Mouse (Mus musculus) CD4-positive, CD25-positive, alpha-beta regulatory T cell, adult 4 months (primary cell): ENCODE measurements around the gene Hip1. TPM values are rescaled to one million over a fixed set of nuclear protein-coding genes. Genes with fewer than 3 reads are reported as not detected.

Experiments
- ATAC-seq: one replicate; pipeline ENCODE4 v1.8.0; 2017
- polyA plus RNA-seq, 2 experiments: library from polyadenylated mRNA; unstranded; fragments of 100-300 nt; shearing (Covaris generic); gene quantifications; one replicate each; pipeline ENCODE4 v1.2.1; 2017

Gene Hip1
- polyA plus RNA-seq, 2 experiments from 2014 or later: 5.4 to 7.4 TPM

DNA sequence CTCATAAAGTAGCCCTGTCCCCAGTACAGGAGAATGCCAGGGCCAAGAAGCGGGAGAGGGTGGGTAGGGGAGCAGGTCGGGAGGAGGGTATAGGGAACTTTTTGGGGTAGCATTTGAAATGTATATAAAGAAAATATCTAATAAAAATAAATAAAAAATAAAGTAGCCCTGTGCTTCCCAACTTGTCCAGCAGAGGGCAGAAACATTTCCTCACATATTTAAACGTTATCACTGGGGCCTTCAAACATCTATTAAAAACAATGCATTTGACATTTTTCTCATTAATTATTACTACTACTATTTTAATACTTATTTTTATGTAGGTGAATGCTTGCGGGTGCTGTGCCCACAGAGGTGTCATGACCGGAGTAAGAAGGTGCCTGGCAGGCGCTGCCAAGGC, 177.1 kb downstream of the Hip1 start:
- no peak for ATAC-seq

DNA sequence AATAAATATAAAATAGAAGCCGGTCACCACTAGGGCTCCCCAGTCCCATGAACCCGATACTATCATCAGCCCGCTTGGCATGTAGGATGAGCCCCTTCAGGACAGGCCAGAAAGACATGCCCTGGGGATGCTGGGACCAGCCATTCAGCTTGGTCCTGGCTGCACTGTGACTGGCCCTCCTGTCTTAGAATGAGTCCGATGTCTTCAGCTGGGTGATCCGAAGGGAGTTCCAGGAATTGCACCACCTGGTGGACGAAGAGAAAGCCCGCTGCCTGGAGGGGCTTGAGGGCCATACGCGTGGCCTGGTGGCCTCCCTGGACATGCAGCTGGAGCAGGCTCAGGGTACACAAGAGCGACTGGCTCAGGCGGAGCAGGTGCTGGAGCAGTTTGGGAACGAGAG, 181.4 kb downstream of the Hip1 start:
- ATAC-seq: no peak

- ATAC-seq: no peak
These were observed 182.3 kb downstream of the Hip1 start for GRCm38 (mm10) chr5:135362572-135362971.

DNA sequence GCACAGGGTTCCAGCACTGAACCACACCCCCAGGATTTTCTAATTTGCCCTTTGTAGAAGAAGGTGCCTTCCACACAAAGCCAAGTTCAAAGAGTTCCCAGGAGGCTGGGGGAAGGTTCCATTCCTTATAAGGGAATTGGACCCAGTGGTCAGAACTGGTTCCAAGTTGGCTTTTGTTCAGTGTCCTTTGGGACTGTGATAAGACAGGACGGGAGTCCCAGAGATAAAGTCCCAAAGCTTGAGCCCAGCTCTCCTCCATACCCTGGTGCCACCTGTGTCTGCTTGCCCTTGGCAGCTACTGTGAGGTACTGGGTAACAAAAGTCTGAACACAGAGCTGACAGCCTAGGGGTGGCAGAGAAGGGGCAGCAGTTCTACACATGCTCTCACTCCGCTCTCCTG, 185.1 kb downstream of the Hip1 start:
- no peak for ATAC-seq

DNA sequence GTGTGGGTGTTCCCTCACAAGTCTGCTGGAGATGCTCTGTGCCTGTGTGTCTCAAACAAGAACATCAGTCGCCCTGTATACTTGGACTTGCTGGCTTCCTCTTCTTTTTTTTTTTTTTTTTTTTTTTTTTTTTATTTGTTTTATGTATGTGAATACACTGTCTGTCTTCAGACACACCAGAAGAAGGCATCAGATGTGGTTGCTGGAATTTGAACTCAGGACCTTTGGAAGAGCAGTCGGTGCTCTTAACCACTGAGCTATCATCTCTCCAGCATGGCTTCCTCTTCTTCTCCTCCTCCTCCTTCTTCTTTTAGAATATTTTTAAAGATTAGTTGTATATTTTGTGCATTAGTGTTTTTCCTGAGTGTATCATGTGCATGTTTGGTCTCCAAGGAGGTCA, 187.4 kb downstream of the Hip1 start:
- no peak for ATAC-seq

Other genes starting within 250 kb of the Hip1 start
- not detected for gene Fkbp6, start 195.1 kb downstream of the Hip1 start, polyA plus RNA-seq
- not detected for gene Trim50, start 191.8 kb downstream of the Hip1 start, polyA plus RNA-seq
- 10 to 100 TPM; 24.7 to 29.1 TPM for gene Nsun5, start 175.2 kb downstream of the Hip1 start, polyA plus RNA-seq
- 10 to 100 TPM; 12.2 to 20.4 TPM for gene Pom121, start 150.6 kb downstream of the Hip1 start, polyA plus RNA-seq
- not detected for gene Ccl26, start 18.4 kb upstream of the Hip1 start, polyA plus RNA-seq
- not detected for gene Ccl24, start 27.9 kb upstream of the Hip1 start, polyA plus RNA-seq
- 10 to 100 TPM; 17.6 to 36.8 TPM for gene Rhbdd2, start 87.5 kb upstream of the Hip1 start, polyA plus RNA-seq
- gene Por, start 124.9 kb upstream of the Hip1 start, polyA plus RNA-seq: 10 to 100 TPM; 28.9 to 69.0 TPM
- 10 to 100 TPM; 40.0 to 52.4 TPM for gene Tmem120a, start 199.3 kb upstream of the Hip1 start, polyA plus RNA-seq
- gene Styxl1, start 233.3 kb upstream of the Hip1 start, polyA plus RNA-seq: 1 to 10 TPM in 1 of 2 experiments, under 1 TPM in 1; 0.61 to 1.1 TPM
- 100 to 1,000 TPM; 657 to 753 TPM for gene Mdh2, start 233.4 kb upstream of the Hip1 start, polyA plus RNA-seq